9 mouse cellular contexts compared by ENCODE assay signal in the genomic region with DNA sequence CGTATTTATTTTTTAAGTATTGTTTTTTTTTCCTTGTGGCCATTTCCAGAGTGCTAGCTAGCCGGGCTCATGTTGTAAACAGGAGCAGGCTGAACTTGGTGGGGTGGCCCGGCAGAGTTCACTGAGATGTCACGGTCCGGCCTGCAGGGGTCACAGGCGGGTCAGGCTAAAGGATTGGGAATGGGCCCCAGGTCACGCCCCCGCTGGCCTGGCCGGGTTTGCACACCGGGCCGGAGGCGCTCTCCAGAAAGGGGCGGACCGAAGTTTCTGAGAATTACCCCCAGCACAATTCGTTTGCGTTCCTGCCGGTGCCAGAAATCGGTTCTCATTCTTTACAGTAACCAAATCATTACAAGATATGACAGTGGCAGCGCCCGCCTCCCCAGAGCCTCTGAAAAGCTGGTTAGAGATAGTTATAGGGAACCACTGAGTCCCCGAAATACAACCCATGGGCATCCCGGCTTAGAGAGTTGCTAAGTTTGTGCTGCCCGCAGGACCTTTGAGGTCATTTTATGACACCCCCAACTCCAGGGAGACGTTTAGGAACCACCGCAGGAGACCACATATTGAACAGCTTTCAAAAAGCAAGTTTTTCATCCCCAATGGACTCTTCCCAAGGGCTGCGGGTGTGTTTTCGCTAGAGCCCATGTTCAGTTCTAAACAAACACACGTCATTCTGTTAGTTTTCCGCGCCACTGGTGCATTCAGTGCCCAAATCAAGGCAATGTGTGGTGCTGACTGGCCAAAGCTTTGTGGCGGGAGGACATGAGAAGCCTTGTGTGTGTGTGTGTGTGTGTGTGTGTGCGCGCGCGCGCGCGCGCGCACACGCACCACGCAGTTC. TPM values are rescaled to one million over a fixed set of nuclear protein-coding genes. Genes with fewer than 3 reads are reported as not detected.
DNase-seq lines count a peak whose midpoint lies in the region; ATAC-seq and TF ChIP-seq lines count a peak whose summit lies in the region.
"Had no signal": no experiment of that assay in that cellular context is flagged by ENCODE, and none has a peak within 500 bp of the region (broad histone marks: within the 10 kb centered on the region; RNA-seq: fewer than 3 reads in every experiment).

No protein-coding gene starts in this region.

- H3K4me2 ChIP-seq in intestine, postnatal 0 days (replicated peaks; ENCODE audit: low read depth): peak overlapping the region; percentile 49
- H3K4me2 ChIP-seq in neural tube, embryonic 11.5 days (ENCODE audit: low read depth): peak overlapping the region; percentile 24

- no peak for ATAC-seq in intestine, postnatal 0 days
- no peak for ATAC-seq in neural tube, embryonic 11.5 days (ENCODE audit: insufficient read depth, low FRiP score, low TSS enrichment)

- H3K4me3 ChIP-seq in kidney, adult 2 months (ENCODE audit: insufficient read depth, low read depth, low read length): no peak overlapping the region
- no peak overlapping the region; the same call in 1 of the 2 replicates for H3K4me3 ChIP-seq in intestine, postnatal 0 days (ENCODE audit: low read depth, low read length)
- H3K4me3 ChIP-seq in neural tube, embryonic 11.5 days (ENCODE audit: low read depth, low read length): peak overlapping the region; percentile 10; the same call in 1 of the 2 replicates

- no peak overlapping the region for H3K27ac ChIP-seq in kidney, adult 2 months (ENCODE audit: insufficient read depth, low read depth, low read length)
- no peak overlapping the region for H3K27ac ChIP-seq in intestine, postnatal 0 days (ENCODE audit: low read depth, low read length)
- no peak overlapping the region for H3K27ac ChIP-seq in neural tube, embryonic 11.5 days (ENCODE audit: low read depth, low read length)

- TF ChIP-seq POLR2A in kidney, adult 2 months (IDR thresholded peaks at IDR 0.05; ENCODE audit: low read depth, low read length): no peak

- TF ChIP-seq CTCF in kidney, adult 2 months (conservative IDR thresholded peaks at IDR 0.05; ENCODE audit: insufficient read depth, insufficient read length, low read depth, low read length): no peak
- no peak for TF ChIP-seq CTCF in intestine, postnatal 0 days (IDR thresholded peaks at IDR 0.05; ENCODE audit: low read depth)

- DNase-seq in kidney, adult 2 months: peak; percentile 23
- DNase-seq in kidney, postnatal 25 days: no peak
- DNase-seq in embryo, embryonic 11 days: peak; percentile 54
- peak; percentile 45 for DNase-seq in neural tube, embryonic 11.5 days (ENCODE audit: low spot score)
- no peak for DNase-seq in T-cell, adult 2 months (ENCODE audit: low spot score)
- no peak for DNase-seq in right cerebral cortex, adult 18-20 months
- DNase-seq in adrenal gland, adult 8-10 months: no peak

- WGBS in kidney, adult 2 months: 23% methylated on average over 42 of the region's 42 CpGs
- 7% methylated on average over 42 of the region's 42 CpGs for WGBS in intestine, postnatal 0 days
- under 1% methylated on average over 42 of the region's 42 CpGs for WGBS in neural tube, embryonic 11.5 days

- no peaks in the 10 kb centered on the region for H3K9me3 ChIP-seq in intestine, postnatal 0 days (ENCODE audit: control insufficient read depth)
- no peaks in the 10 kb centered on the region for H3K9me3 ChIP-seq in neural tube, embryonic 11.5 days (ENCODE audit: control insufficient read depth, low read length)

- H3K4me1 ChIP-seq in kidney, adult 2 months (ENCODE audit: control insufficient read depth, insufficient read depth, low read length): no peaks in the 10 kb centered on the region
- H3K4me1 ChIP-seq in intestine, postnatal 0 days (replicated peaks; ENCODE audit: control insufficient read depth, insufficient read depth, low read length): no peaks in the 10 kb centered on the region
- peaks cover 25% of the 10 kb centered on the region for H3K4me1 ChIP-seq in neural tube, embryonic 11.5 days (ENCODE audit: control insufficient read depth, insufficient read depth, low read length)

- H3K27me3 ChIP-seq in kidney, adult 2 months (replicated peaks; ENCODE audit: control insufficient read depth, insufficient read depth, low read length): no peaks in the 10 kb centered on the region
- H3K27me3 ChIP-seq in intestine, postnatal 0 days (replicated peaks; ENCODE audit: control insufficient read depth, insufficient read depth, low read length): peaks cover 95% of the 10 kb centered on the region
- peaks cover 100% of the 10 kb centered on the region for H3K27me3 ChIP-seq in neural tube, embryonic 11.5 days (ENCODE audit: control insufficient read depth, insufficient read depth, low read length)

- no peaks in the 10 kb centered on the region for H3K36me3 ChIP-seq in kidney, adult 2 months (ENCODE audit: control insufficient read depth, insufficient read depth, low read length)
- H3K36me3 ChIP-seq in intestine, postnatal 0 days (ENCODE audit: control insufficient read depth, insufficient read depth): no peaks in the 10 kb centered on the region
- H3K36me3 ChIP-seq in neural tube, embryonic 11.5 days (ENCODE audit: control insufficient read depth, insufficient read depth, low read length): no peaks in the 10 kb centered on the region

- H3K9ac ChIP-seq in intestine, postnatal 0 days (ENCODE audit: low read depth, low read length): no peak overlapping the region
- H3K9ac ChIP-seq in neural tube, embryonic 11.5 days (ENCODE audit: low read length): no peak overlapping the region

RNA-seq across cellular contexts. Expression of gene Cyp26a1, which starts 1.6 kb away (rescaled TPM):
- 0.33 and 0.54 TPM in 2 replicates for polyA plus RNA-seq in kidney, adult 2 months (2012; rRNA removed)
- 0.14 TPM in 1 of 2 replicates, not detected in the other for polyA plus RNA-seq in intestine, postnatal 0 days (2015; fragmentation: Nextera tagmentation; extraction: Ambion mirVana)
- 2.3 and 4.0 TPM in 2 replicates for polyA plus RNA-seq in neural tube, embryonic 11.5 days (2014; fragmentation: Nextera tagmentation; extraction: Ambion mirVana)
- total RNA-seq in adrenal gland, adult 8-10 months (2022): not detected
- total RNA-seq: hematopoietic stem cell, adult 5-6 weeks had no signal

RNA-seq across cellular contexts. Expression of gene Cyp26c1, which starts 10.6 kb away (rescaled TPM):
- polyA plus RNA-seq in kidney, adult 2 months (2012; rRNA removed): 0.05 and 0.22 TPM in 2 replicates
- not detected in 2 replicates for polyA plus RNA-seq in intestine, postnatal 0 days (2015; fragmentation: Nextera tagmentation; extraction: Ambion mirVana)
- not detected in 2 replicates for polyA plus RNA-seq in neural tube, embryonic 11.5 days (2014; fragmentation: Nextera tagmentation; extraction: Ambion mirVana)
- total RNA-seq in adrenal gland, adult 8-10 months (2022): under 1 TPM in 2 of 4 experiments, not detected in 2; 0.23 to 0.32 TPM
- total RNA-seq: hematopoietic stem cell, adult 5-6 weeks had no signal

Comparison
In these comparisons a context has a peak if more than half of its experiments do, and no peak if none do; other contexts are left out.
1. DNase-seq: peak in kidney, adult 2 months (single experiment), embryo, embryonic 11 days (single experiment) and neural tube, embryonic 11.5 days (single experiment); none in kidney, postnatal 25 days (0 of 2), T-cell, adult 2 months (single experiment), right cerebral cortex, adult 18-20 months (single experiment) and adrenal gland, adult 8-10 months (single experiment).